ENCODE assay signal across 25 mouse cellular contexts in the genomic region with DNA sequence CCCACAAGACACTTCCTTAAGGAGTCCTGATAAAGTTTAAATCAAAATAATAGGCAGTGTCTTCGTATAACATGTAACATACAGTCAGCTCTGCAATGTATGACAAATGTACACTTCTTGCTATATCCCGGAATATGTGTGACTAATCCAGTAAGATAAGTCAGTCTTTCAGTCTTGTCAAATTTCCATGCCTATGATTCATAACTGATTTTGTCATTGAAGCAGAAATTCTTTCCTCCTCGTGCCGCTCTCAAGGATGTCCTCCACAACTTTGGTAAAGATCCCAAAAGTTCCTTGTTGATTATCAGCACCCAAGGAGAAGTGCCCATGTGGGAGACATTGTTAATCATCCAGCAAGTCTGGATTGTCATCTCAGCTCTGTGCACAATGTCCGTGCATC.
"Had no signal": no experiment of that assay in that cellular context is flagged by ENCODE, and none has a peak within 500 bp of the region (broad histone marks: within the 10 kb centered on the region; RNA-seq: fewer than 3 reads in every experiment).

No protein-coding gene starts in this region.

- H3K4me1 ChIP-seq: heart, embryonic 10.5 days; hindbrain, embryonic 10.5 days; hindbrain, embryonic 13.5 days; hindbrain, embryonic 15.5 days; kidney, embryonic 15.5 days; limb, embryonic 15.5 days; liver, embryonic 12.5 days had no signal

- H3K27ac ChIP-seq: heart, embryonic 10.5 days; hindbrain, embryonic 10.5 days; hindbrain, embryonic 13.5 days; hindbrain, embryonic 15.5 days; hindbrain, postnatal 0 days; kidney, embryonic 15.5 days; kidney, postnatal 0 days; limb, embryonic 13.5 days; limb, embryonic 15.5 days; liver, embryonic 12.5 days; liver, embryonic 14.5 days had no signal

- H3K4me3 ChIP-seq: heart, embryonic 10.5 days; heart, embryonic 12.5 days; hindbrain, embryonic 10.5 days; hindbrain, embryonic 13.5 days; hindbrain, embryonic 15.5 days; kidney, embryonic 15.5 days; limb, embryonic 13.5 days; limb, embryonic 15.5 days; liver, embryonic 12.5 days had no signal

- H3K27me3 ChIP-seq: heart, embryonic 12.5 days; hindbrain, embryonic 13.5 days; hindbrain, embryonic 15.5 days; kidney, embryonic 15.5 days; limb, embryonic 13.5 days; limb, embryonic 15.5 days; liver, embryonic 12.5 days had no signal

- H3K9me3 ChIP-seq: heart, embryonic 10.5 days; heart, embryonic 12.5 days; hindbrain, embryonic 10.5 days; hindbrain, embryonic 13.5 days; hindbrain, embryonic 15.5 days; kidney, embryonic 15.5 days; limb, embryonic 13.5 days; limb, embryonic 15.5 days; liver, embryonic 12.5 days had no signal

- DNase-seq: gastrocnemius, postnatal 14 days; gastrocnemius, postnatal 36 days; heart, postnatal 10 days; heart, postnatal 4 days; kidney, adult 11 months; kidney, adult 2 months; kidney, adult 9 months; kidney, postnatal 14 days; kidney, postnatal 36 days; layer of hippocampus, adult 9-11 months; layer of hippocampus, postnatal 36 days; left cerebral cortex, postnatal 4 days had no signal

- H3K4me2 ChIP-seq: heart, embryonic 12.5 days; hindbrain, embryonic 13.5 days; hindbrain, embryonic 15.5 days; kidney, embryonic 15.5 days; limb, embryonic 13.5 days; limb, embryonic 15.5 days; liver, embryonic 12.5 days had no signal

- H3K9ac ChIP-seq: heart, embryonic 12.5 days; hindbrain, embryonic 13.5 days; hindbrain, embryonic 15.5 days; kidney, embryonic 15.5 days; limb, embryonic 13.5 days; limb, embryonic 15.5 days; liver, embryonic 12.5 days; liver, embryonic 14.5 days had no signal

- ATAC-seq: hindbrain, postnatal 0 days; intestine, embryonic 16.5 days; liver, embryonic 12.5 days had no signal

- H3K36me3 ChIP-seq: heart, embryonic 10.5 days; heart, embryonic 12.5 days; hindbrain, embryonic 10.5 days; hindbrain, embryonic 13.5 days; hindbrain, embryonic 15.5 days; kidney, embryonic 15.5 days; limb, embryonic 13.5 days; limb, embryonic 15.5 days; liver, embryonic 12.5 days had no signal
